Mouse (Mus musculus) spleen, adult 2 months (tissue): Measurements from ENCODE around the gene Tmem53.

Experiments
- CTCF ChIP-seq: fragments of 200-500 bp; IDR thresholded peaks from 2 replicates; pipeline ENCODE4 v1.5.1; 2011; ENCODE audit warnings: mild to moderate bottlenecking, inconsistent platforms; ENCODE audit not compliant: insufficient read depth, insufficient read length, insufficient replicate concordance; ENCODE audit errors: extremely low read depth
- POLR2A ChIP-seq: fragments of 200-500 bp; IDR thresholded peaks from 2 replicates; pipeline ENCODE4 v1.6.1; 2011; ENCODE audit warnings: low read depth, low read length, inconsistent platforms

DNA sequence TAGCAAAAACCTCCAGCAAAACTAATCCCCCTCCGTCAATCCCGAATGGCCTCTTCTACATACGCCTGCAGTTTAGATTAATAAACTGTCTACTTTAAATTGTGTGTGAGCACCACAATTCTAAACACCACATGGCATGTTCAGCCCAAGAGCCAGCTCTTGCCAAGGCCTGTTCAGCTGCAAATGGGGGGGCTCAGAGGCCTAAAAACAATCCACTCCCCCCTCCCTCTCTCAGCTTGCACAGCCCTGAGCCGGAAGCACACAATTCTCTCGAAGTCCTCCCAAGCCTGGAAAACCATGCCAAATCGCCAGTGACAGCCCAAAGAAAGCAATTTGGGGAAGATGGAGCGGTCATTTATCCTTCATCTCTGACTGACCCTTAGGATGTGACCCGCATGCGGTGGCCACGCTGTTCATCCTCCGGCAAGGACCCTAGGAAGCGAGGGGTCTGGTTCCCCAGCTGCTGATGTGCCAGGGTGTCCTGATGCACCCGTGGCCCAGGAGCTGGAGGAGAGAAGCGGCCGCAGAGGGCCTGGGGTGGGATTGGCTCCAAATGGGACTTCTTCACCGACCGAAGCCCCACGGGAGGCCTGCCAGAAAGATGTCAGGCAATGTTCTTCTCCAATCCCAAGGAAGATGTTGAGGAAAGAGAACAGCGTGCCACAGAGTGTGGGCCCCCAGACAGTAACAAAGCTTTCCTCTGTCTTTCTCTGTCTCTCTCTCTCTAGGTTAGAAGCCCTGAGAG is 45.3 kb downstream of the Tmem53 start:
- TF ChIP-seq POLR2A (no peak), CTCF (no peak)
